Mouse (Mus musculus): ENCODE data around the gene Gm525. TPM values are rescaled to one million over a fixed set of nuclear protein-coding genes. Genes with fewer than 3 reads are reported as not detected.

Gene Gm525
- polyA plus RNA-seq (2012; rRNA removed), result not detected in 2 replicates

- no peak within 1 kb of the TSS for H3K27ac ChIP-seq (ENCODE audit: insufficient read depth, low read depth, low read length)
- no peaks in the 10 kb centered on the region for H3K36me3 ChIP-seq (ENCODE audit: control insufficient read depth, insufficient read depth, low read length)
- 81% methylated on average over 8 of the region's 8 CpGs for WGBS
- H3K27me3 ChIP-seq (ENCODE audit: control insufficient read depth, insufficient read depth, low read length), result no peaks in the 10 kb centered on the region
- no peak within 1 kb of the TSS for H3K4me3 ChIP-seq (ENCODE audit: low read depth, low read length)
- H3K4me1 ChIP-seq (ENCODE audit: control insufficient read depth, insufficient read depth, insufficient read length, low read length), result no peaks in the 10 kb centered on the region
- TF ChIP-seq POLR2A (IDR thresholded peaks at IDR 0.05; ENCODE audit: low read depth, low read length), result no peak
- TF ChIP-seq CTCF (IDR thresholded peaks at IDR 0.05; ENCODE audit: extremely low read depth, insufficient read length, insufficient replicate concordance, low read depth, low read length), result no peak
Observed at GRCm38 (mm10) chr11:89073541-89073940, at the start of gene Gm525. Gm525 (plus strand) TSS chr11:89073841.

- Histone ChIP-seq H3K27ac (ENCODE audit: insufficient read depth, low read depth, low read length) (peak overlapping the region; percentile 93), H3K27me3 (ENCODE audit: control insufficient read depth, insufficient read depth, low read length) (no peaks in the 10 kb centered on the region), H3K4me1 (ENCODE audit: control insufficient read depth, insufficient read depth, insufficient read length, low read length) (peaks cover 25% of the 10 kb centered on the region), H3K36me3 (ENCODE audit: control insufficient read depth, insufficient read depth, low read length) (peaks cover 10% of the 10 kb centered on the region), H3K4me3 (ENCODE audit: low read depth, low read length) (peak overlapping the region; percentile 16; the same call in 1 of the 2 replicates)
- 8% methylated on average over 11 of the region's 11 CpGs for WGBS
- TF ChIP-seq POLR2A (IDR thresholded peaks at IDR 0.05; ENCODE audit: low read depth, low read length), result no peak
- TF ChIP-seq CTCF (IDR thresholded peaks at IDR 0.05; ENCODE audit: extremely low read depth, insufficient read length, insufficient replicate concordance, low read depth, low read length), result no peak
Observed at GRCm38 (mm10) chr11:89024181-89024881, 49.3 kb upstream of the Gm525 start.

- TF ChIP-seq CTCF (IDR thresholded peaks at IDR 0.05; ENCODE audit: extremely low read depth, insufficient read length, insufficient replicate concordance, low read depth, low read length) (no peak), POLR2A (IDR thresholded peaks at IDR 0.05; ENCODE audit: low read depth, low read length) (no peak)
- peaks cover 18% of the 10 kb centered on the region; the same call in 1 of the 2 replicates for H3K4me1 ChIP-seq (ENCODE audit: control insufficient read depth, insufficient read depth, insufficient read length, low read length)
- 90% methylated on average over 3 of the region's 3 CpGs for WGBS
- H3K27me3 ChIP-seq (ENCODE audit: control insufficient read depth, insufficient read depth, low read length), result no peaks in the 10 kb centered on the region
- peaks cover 2% of the 10 kb centered on the region for H3K36me3 ChIP-seq (ENCODE audit: control insufficient read depth, insufficient read depth, low read length)
- peak overlapping the region; percentile 93 for H3K27ac ChIP-seq (ENCODE audit: insufficient read depth, low read depth, low read length)
- no peak overlapping the region for H3K4me3 ChIP-seq (ENCODE audit: low read depth, low read length)
Observed at GRCm38 (mm10) chr11:89025603-89026002, 48.0 kb upstream of the Gm525 start.

- Histone ChIP-seq H3K36me3 (ENCODE audit: control insufficient read depth, insufficient read depth, low read length) (no peaks in the 10 kb centered on the region), H3K4me3 (ENCODE audit: low read depth, low read length) (no peak overlapping the region), H3K27me3 (ENCODE audit: control insufficient read depth, insufficient read depth, low read length) (no peaks in the 10 kb centered on the region), H3K4me1 (ENCODE audit: control insufficient read depth, insufficient read depth, insufficient read length, low read length) (peaks cover 14% of the 10 kb centered on the region; the same call in 1 of the 2 replicates), H3K27ac (ENCODE audit: insufficient read depth, low read depth, low read length) (no peak overlapping the region)
- WGBS, result 84% methylated on average over 3 of the region's 3 CpGs
- no peak for TF ChIP-seq POLR2A (IDR thresholded peaks at IDR 0.05; ENCODE audit: low read depth, low read length)
Observed at GRCm38 (mm10) chr11:89026117-89026516, 47.5 kb upstream of the Gm525 start.

- no peaks in the 10 kb centered on the region for H3K27me3 ChIP-seq (ENCODE audit: control insufficient read depth, insufficient read depth, low read length)
- H3K4me3 ChIP-seq (ENCODE audit: low read depth, low read length), result 0 out of 2 replicates have a peak overlapping the region, but pooled peaks have one; percentile 10
- TF ChIP-seq CTCF (IDR thresholded peaks at IDR 0.05; ENCODE audit: extremely low read depth, insufficient read length, insufficient replicate concordance, low read depth, low read length) (no peak), POLR2A (IDR thresholded peaks at IDR 0.05; ENCODE audit: low read depth, low read length) (no peak)
- H3K36me3 ChIP-seq (ENCODE audit: control insufficient read depth, insufficient read depth, low read length), result no peaks in the 10 kb centered on the region
- 12% methylated on average over 10 of the region's 10 CpGs for WGBS
- peaks cover 9% of the 10 kb centered on the region; the same call in 1 of the 2 replicates for H3K4me1 ChIP-seq (ENCODE audit: control insufficient read depth, insufficient read depth, insufficient read length, low read length)
- H3K27ac ChIP-seq (ENCODE audit: insufficient read depth, low read depth, low read length), result peak overlapping the region; percentile 85
Observed at GRCm38 (mm10) chr11:89027955-89028361, 45.7 kb upstream of the Gm525 start.

GRCm38 (mm10) chr11:89028871-89029405, 44.7 kb upstream of the Gm525 start:
- Histone ChIP-seq H3K4me3 (ENCODE audit: low read depth, low read length) (no peak overlapping the region), H3K27ac (ENCODE audit: insufficient read depth, low read depth, low read length) (peak overlapping the region; percentile 20; the same call in 1 of the 2 replicates), H3K4me1 (ENCODE audit: control insufficient read depth, insufficient read depth, insufficient read length, low read length) (peaks cover 9% of the 10 kb centered on the region; the same call in 1 of the 2 replicates), H3K27me3 (ENCODE audit: control insufficient read depth, insufficient read depth, low read length) (no peaks in the 10 kb centered on the region), H3K36me3 (ENCODE audit: control insufficient read depth, insufficient read depth, low read length) (no peaks in the 10 kb centered on the region)
- WGBS, result 44% methylated on average over 10 of the region's 10 CpGs
- no peak for TF ChIP-seq CTCF (IDR thresholded peaks at IDR 0.05; ENCODE audit: extremely low read depth, insufficient read length, insufficient replicate concordance, low read depth, low read length)
- no peak for TF ChIP-seq POLR2A (IDR thresholded peaks at IDR 0.05; ENCODE audit: low read depth, low read length)

GRCm38 (mm10) chr11:89030552-89030951, 43.1 kb upstream of the Gm525 start:
- 90% methylated on average over 6 of the region's 6 CpGs for WGBS
- Histone ChIP-seq H3K27me3 (ENCODE audit: control insufficient read depth, insufficient read depth, low read length) (no peaks in the 10 kb centered on the region), H3K4me1 (ENCODE audit: control insufficient read depth, insufficient read depth, insufficient read length, low read length) (peaks cover 7% of the 10 kb centered on the region; the same call in 1 of the 2 replicates), H3K4me3 (ENCODE audit: low read depth, low read length) (no peak overlapping the region), H3K27ac (ENCODE audit: insufficient read depth, low read depth, low read length) (no peak overlapping the region), H3K36me3 (ENCODE audit: control insufficient read depth, insufficient read depth, low read length) (peaks cover 1% of the 10 kb centered on the region; the same call in 1 of the 2 replicates)
- TF ChIP-seq POLR2A (IDR thresholded peaks at IDR 0.05; ENCODE audit: low read depth, low read length) (no peak), CTCF (IDR thresholded peaks at IDR 0.05; ENCODE audit: extremely low read depth, insufficient read length, insufficient replicate concordance, low read depth, low read length) (no peak)
